Mouse (Mus musculus): Measurements from ENCODE around the gene Sec14l5. TPM values are rescaled to one million over a fixed set of nuclear protein-coding genes. Genes with fewer than 3 reads are reported as not detected.

Sec14l5 gene
- polyA plus RNA-seq, 1 experiment from 2014 or later: 0.04 TPM

- H3K27me3 ChIP-seq (ENCODE audit: control insufficient read depth, insufficient read depth, low read depth, low read length): no peaks in the 10 kb centered on the region
- H3K9me3 ChIP-seq (replicated peaks; ENCODE audit: control insufficient read depth, low read length): no peaks in the 10 kb centered on the region
- 52% methylated on average over 4 of the region's 4 CpGs for WGBS (ENCODE audit: insufficient replicate concordance)
- peaks cover 7% of the 10 kb centered on the region for H3K4me1 ChIP-seq (ENCODE audit: control insufficient read depth, low read depth, low read length)
- H3K27ac ChIP-seq (ENCODE audit: low read length): no peak overlapping the region
- H3K36me3 ChIP-seq (ENCODE audit: control insufficient read depth, insufficient read depth): no peaks in the 10 kb centered on the region
- H3K4me2 ChIP-seq (ENCODE audit: low read depth, low read length): no peak overlapping the region
- no peak overlapping the region for H3K9ac ChIP-seq (ENCODE audit: low read depth, low read length)
- no peak overlapping the region for H3K4me3 ChIP-seq (ENCODE audit: low read depth, low read length)
- no peak for ATAC-seq (ENCODE audit: low read depth)
These were observed 7.2 kb upstream of the Sec14l5 start for GRCm38 (mm10) chr16:5139741-5140140.

- H3K27me3 ChIP-seq (ENCODE audit: control insufficient read depth, insufficient read depth, low read depth, low read length): peaks cover 18% of the 10 kb centered on the region
- H3K36me3 ChIP-seq (ENCODE audit: control insufficient read depth, insufficient read depth): no peaks in the 10 kb centered on the region
- no peaks in the 10 kb centered on the region for H3K9me3 ChIP-seq (replicated peaks; ENCODE audit: control insufficient read depth, low read length)
- no peak overlapping the region for H3K27ac ChIP-seq (ENCODE audit: low read length)
- H3K4me3 ChIP-seq (ENCODE audit: low read depth, low read length): no peak overlapping the region
- WGBS (ENCODE audit: insufficient replicate concordance): under 1% methylated on average over 7 of the region's 7 CpGs
- H3K9ac ChIP-seq (ENCODE audit: low read depth, low read length): no peak overlapping the region
- H3K4me1 ChIP-seq (ENCODE audit: control insufficient read depth, low read depth, low read length): peaks cover 4% of the 10 kb centered on the region
- no peak for ATAC-seq (ENCODE audit: low read depth)
- H3K4me2 ChIP-seq (ENCODE audit: low read depth, low read length): no peak overlapping the region
These were observed 1.3 kb upstream of the Sec14l5 start for GRCm38 (mm10) chr16:5145570-5145969.

- peak; percentile 94 for ATAC-seq (ENCODE audit: low read depth)
- H3K4me1 ChIP-seq (ENCODE audit: control insufficient read depth, low read depth, low read length): peaks cover 4% of the 10 kb centered on the region
- 2% methylated on average over 26 of the region's 26 CpGs for WGBS (ENCODE audit: insufficient replicate concordance)
- peaks cover 18% of the 10 kb centered on the region for H3K27me3 ChIP-seq (ENCODE audit: control insufficient read depth, insufficient read depth, low read depth, low read length)
- H3K4me3 ChIP-seq (ENCODE audit: low read depth, low read length): peak overlapping the region; percentile 37
- peak overlapping the region; percentile 63 for H3K4me2 ChIP-seq (ENCODE audit: low read depth, low read length)
- H3K9me3 ChIP-seq (replicated peaks; ENCODE audit: control insufficient read depth, low read length): no peaks in the 10 kb centered on the region
- no peak overlapping the region for H3K9ac ChIP-seq (ENCODE audit: low read depth, low read length)
- H3K36me3 ChIP-seq (ENCODE audit: control insufficient read depth, insufficient read depth): no peaks in the 10 kb centered on the region
- H3K27ac ChIP-seq (ENCODE audit: low read length): no peak overlapping the region
These were observed 407 bp upstream of the Sec14l5 start for GRCm38 (mm10) chr16:5146367-5147036.

GRCm38 (mm10) chr16:5150544-5150943 is 3.6 kb downstream of the Sec14l5 start:
- no peak for ATAC-seq (ENCODE audit: low read depth)
- WGBS (ENCODE audit: insufficient replicate concordance): 58% methylated on average over 10 of the region's 10 CpGs

GRCm38 (mm10) chr16:5153299-5154026 is 6.6 kb downstream of the Sec14l5 start:
- no peaks in the 10 kb centered on the region for H3K4me1 ChIP-seq (ENCODE audit: control insufficient read depth, low read depth, low read length)
- no peak overlapping the region for H3K4me2 ChIP-seq (ENCODE audit: low read depth, low read length)
- H3K27me3 ChIP-seq (ENCODE audit: control insufficient read depth, insufficient read depth, low read depth, low read length): peaks cover 1% of the 10 kb centered on the region
- no peaks in the 10 kb centered on the region for H3K9me3 ChIP-seq (replicated peaks; ENCODE audit: control insufficient read depth, low read length)
- H3K36me3 ChIP-seq (ENCODE audit: control insufficient read depth, insufficient read depth): no peaks in the 10 kb centered on the region
- H3K27ac ChIP-seq (ENCODE audit: low read length): no peak overlapping the region
- no peak for ATAC-seq (ENCODE audit: low read depth)
- H3K4me3 ChIP-seq (ENCODE audit: low read depth, low read length): no peak overlapping the region
- 49% methylated on average over 6 of the region's 6 CpGs for WGBS (ENCODE audit: insufficient replicate concordance)
- no peak overlapping the region for H3K9ac ChIP-seq (ENCODE audit: low read depth, low read length)

More at GRCm38 (mm10) chr16:5150544-5150943, 3.6 kb downstream of the Sec14l5 start:
- Histone ChIP-seq H3K36me3 (ENCODE audit: control insufficient read depth, insufficient read depth) (no peaks in the 10 kb centered on the region), H3K4me2 (ENCODE audit: low read depth, low read length) (no peak overlapping the region), H3K9ac (ENCODE audit: low read depth, low read length) (no peak overlapping the region), H3K4me1 (ENCODE audit: control insufficient read depth, low read depth, low read length) (peaks cover 4% of the 10 kb centered on the region), H3K27ac (ENCODE audit: low read length) (no peak overlapping the region), H3K4me3 (ENCODE audit: low read depth, low read length) (no peak overlapping the region), H3K9me3 (replicated peaks; ENCODE audit: control insufficient read depth, low read length) (no peaks in the 10 kb centered on the region), H3K27me3 (ENCODE audit: control insufficient read depth, insufficient read depth, low read depth, low read length) (peaks cover 18% of the 10 kb centered on the region)

- ATAC-seq (ENCODE audit: low read depth): no peak
- WGBS (ENCODE audit: insufficient replicate concordance): 41% methylated on average over 3 of the region's 3 CpGs
- Histone ChIP-seq H3K4me1 (ENCODE audit: control insufficient read depth, low read depth, low read length) (no peaks in the 10 kb centered on the region), H3K9me3 (replicated peaks; ENCODE audit: control insufficient read depth, low read length) (no peaks in the 10 kb centered on the region), H3K27me3 (ENCODE audit: control insufficient read depth, insufficient read depth, low read depth, low read length) (no peaks in the 10 kb centered on the region; the same call in 1 of the 2 replicates), H3K36me3 (ENCODE audit: control insufficient read depth, insufficient read depth) (no peaks in the 10 kb centered on the region), H3K4me3 (ENCODE audit: low read depth, low read length) (no peak overlapping the region), H3K27ac (ENCODE audit: low read length) (no peak overlapping the region), H3K4me2 (ENCODE audit: low read depth, low read length) (no peak overlapping the region), H3K9ac (ENCODE audit: low read depth, low read length) (no peak overlapping the region)
These were observed 8.1 kb downstream of the Sec14l5 start for GRCm38 (mm10) chr16:5155014-5155413.

- no peak overlapping the region for H3K27ac ChIP-seq (ENCODE audit: low read length)
- no peak for ATAC-seq (ENCODE audit: low read depth)
- 72% methylated on average over 2 of the region's 2 CpGs for WGBS (ENCODE audit: insufficient replicate concordance)
- no peaks in the 10 kb centered on the region for H3K27me3 ChIP-seq (ENCODE audit: control insufficient read depth, insufficient read depth, low read depth, low read length)
- H3K36me3 ChIP-seq (ENCODE audit: control insufficient read depth, insufficient read depth): no peaks in the 10 kb centered on the region
- no peak overlapping the region for H3K9ac ChIP-seq (ENCODE audit: low read depth, low read length)
- no peak overlapping the region for H3K4me2 ChIP-seq (ENCODE audit: low read depth, low read length)
- H3K4me3 ChIP-seq (ENCODE audit: low read depth, low read length): no peak overlapping the region
- no peaks in the 10 kb centered on the region for H3K4me1 ChIP-seq (ENCODE audit: control insufficient read depth, low read depth, low read length)
- no peaks in the 10 kb centered on the region for H3K9me3 ChIP-seq (replicated peaks; ENCODE audit: control insufficient read depth, low read length)
These were observed 9.6 kb downstream of the Sec14l5 start for GRCm38 (mm10) chr16:5156495-5156894.

- no peak overlapping the region for H3K4me3 ChIP-seq (ENCODE audit: low read depth, low read length)
- no peaks in the 10 kb centered on the region for H3K27me3 ChIP-seq (ENCODE audit: control insufficient read depth, insufficient read depth, low read depth, low read length)
- no peaks in the 10 kb centered on the region for H3K4me1 ChIP-seq (ENCODE audit: control insufficient read depth, low read depth, low read length)
- 64% methylated on average over 3 of the region's 3 CpGs for WGBS (ENCODE audit: insufficient replicate concordance)
- H3K27ac ChIP-seq (ENCODE audit: low read length): no peak overlapping the region
- H3K9ac ChIP-seq (ENCODE audit: low read depth, low read length): no peak overlapping the region
- H3K4me2 ChIP-seq (ENCODE audit: low read depth, low read length): no peak overlapping the region
- ATAC-seq (ENCODE audit: low read depth): no peak
- H3K36me3 ChIP-seq (ENCODE audit: control insufficient read depth, insufficient read depth): no peaks in the 10 kb centered on the region
- no peaks in the 10 kb centered on the region for H3K9me3 ChIP-seq (replicated peaks; ENCODE audit: control insufficient read depth, low read length)
These were observed 10.2 kb downstream of the Sec14l5 start for GRCm38 (mm10) chr16:5157113-5157512.

- ATAC-seq (ENCODE audit: low read depth): peak; percentile 59; the same call in 1 of the 2 replicates
- H3K4me3 ChIP-seq (ENCODE audit: low read depth, low read length): no peak overlapping the region
- WGBS (ENCODE audit: insufficient replicate concordance): 56% methylated on average over 8 of the region's 8 CpGs
- no peaks in the 10 kb centered on the region for H3K36me3 ChIP-seq (ENCODE audit: control insufficient read depth, insufficient read depth)
- no peak overlapping the region for H3K27ac ChIP-seq (ENCODE audit: low read length)
- no peak overlapping the region for H3K9ac ChIP-seq (ENCODE audit: low read depth, low read length)
- H3K4me2 ChIP-seq (ENCODE audit: low read depth, low read length): no peak overlapping the region
- H3K9me3 ChIP-seq (replicated peaks; ENCODE audit: control insufficient read depth, low read length): no peaks in the 10 kb centered on the region
- H3K4me1 ChIP-seq (ENCODE audit: control insufficient read depth, low read depth, low read length): no peaks in the 10 kb centered on the region
- no peaks in the 10 kb centered on the region for H3K27me3 ChIP-seq (ENCODE audit: control insufficient read depth, insufficient read depth, low read depth, low read length)
These were observed 12.3 kb downstream of the Sec14l5 start for GRCm38 (mm10) chr16:5159248-5159647.
